Mouse (Mus musculus): Measurements from ENCODE around the gene Pcsk1.

Pcsk1 gene

GRCm38 (mm10) chr13:75089721-75090410 lies at the start of gene Pcsk1:
Gene Pcsk1 (plus strand): TSS chr13:75089826.
- peak; percentile 85 for ATAC-seq (ENCODE audit: low TSS enrichment)

GRCm38 (mm10) chr13:75058818-75059217 lies 30.8 kb upstream of the Pcsk1 start:
- no peak for ATAC-seq (ENCODE audit: low TSS enrichment)

GRCm38 (mm10) chr13:75063947-75064346 lies 25.7 kb upstream of the Pcsk1 start:
- no peak for ATAC-seq (ENCODE audit: low TSS enrichment)

DNA sequence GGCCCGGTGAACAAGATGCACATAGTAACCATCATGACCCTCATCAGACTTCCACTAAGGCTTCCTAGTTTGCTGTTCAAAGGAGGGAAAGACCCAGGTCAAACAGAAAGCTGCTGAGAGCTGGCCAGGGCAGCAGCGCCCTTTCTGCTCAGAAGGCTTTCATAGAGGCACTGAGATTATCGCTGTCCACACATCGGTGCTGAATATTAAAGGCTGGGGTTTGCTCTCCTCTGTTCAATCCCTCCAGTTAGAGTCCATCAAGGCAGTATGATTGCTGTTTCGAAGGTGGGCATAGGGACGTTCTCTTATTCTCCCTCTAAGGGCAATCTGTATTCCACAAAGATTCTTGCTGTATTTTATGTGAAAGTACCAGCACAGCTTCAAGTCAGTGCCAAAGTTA lies 1.0 kb upstream of the Pcsk1 start:
- ATAC-seq (ENCODE audit: low TSS enrichment), result no peak

GRCm38 (mm10) chr13:75090411-75090779 lies 769 bp downstream of the Pcsk1 start:
- peak; percentile 52 for ATAC-seq (ENCODE audit: low TSS enrichment)

- peak; percentile 59 for ATAC-seq (ENCODE audit: low TSS enrichment)
Measured at GRCm38 (mm10) chr13:75091071-75091470, 1.4 kb downstream of the Pcsk1 start.

DNA sequence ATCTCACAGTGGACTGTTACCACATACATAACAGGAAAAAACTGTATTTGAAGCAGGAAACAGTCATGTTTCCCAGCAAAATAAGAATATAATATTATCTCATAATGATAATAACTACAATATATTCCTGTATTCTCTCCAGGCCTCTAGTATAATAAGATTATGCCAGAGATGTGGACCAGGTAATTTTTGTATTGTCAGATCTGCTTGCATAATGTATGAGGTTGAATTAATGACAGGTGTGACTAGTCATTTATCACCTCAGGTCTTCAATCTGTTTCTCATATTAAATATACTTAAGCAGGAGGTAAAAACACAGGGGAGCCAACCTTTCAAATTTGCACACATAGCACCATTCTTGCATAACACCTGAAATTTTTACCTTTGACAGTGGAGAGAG lies 5.9 kb downstream of the Pcsk1 start:
- ATAC-seq (ENCODE audit: low TSS enrichment), result no peak

- ATAC-seq (ENCODE audit: low TSS enrichment), result peak; percentile 56
Measured at GRCm38 (mm10) chr13:75113114-75113513, 23.5 kb downstream of the Pcsk1 start.

GRCm38 (mm10) chr13:75114007-75114424 lies 24.4 kb downstream of the Pcsk1 start:
- peak; percentile 86 for ATAC-seq (ENCODE audit: low TSS enrichment)

DNA sequence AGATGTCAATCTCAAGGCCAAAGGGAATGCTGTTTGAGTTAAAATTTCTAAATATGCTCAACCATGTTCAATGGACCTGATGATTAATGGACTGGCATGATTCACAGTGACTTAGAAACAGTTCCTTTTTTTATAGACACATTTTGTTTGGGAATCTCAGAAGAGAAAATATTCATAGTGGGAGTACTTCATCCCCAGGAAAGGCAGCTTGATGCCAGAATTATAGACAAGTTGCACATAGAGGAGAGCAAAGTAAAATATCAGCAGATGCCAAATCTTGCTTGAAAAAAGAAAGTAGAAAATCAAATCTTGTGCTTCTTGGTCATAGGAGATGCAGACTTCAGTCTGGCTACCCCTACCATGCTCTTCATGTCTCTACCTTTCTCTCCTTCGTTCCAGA lies 25.2 kb downstream of the Pcsk1 start:
- ATAC-seq (ENCODE audit: low TSS enrichment), result peak; percentile 63

DNA sequence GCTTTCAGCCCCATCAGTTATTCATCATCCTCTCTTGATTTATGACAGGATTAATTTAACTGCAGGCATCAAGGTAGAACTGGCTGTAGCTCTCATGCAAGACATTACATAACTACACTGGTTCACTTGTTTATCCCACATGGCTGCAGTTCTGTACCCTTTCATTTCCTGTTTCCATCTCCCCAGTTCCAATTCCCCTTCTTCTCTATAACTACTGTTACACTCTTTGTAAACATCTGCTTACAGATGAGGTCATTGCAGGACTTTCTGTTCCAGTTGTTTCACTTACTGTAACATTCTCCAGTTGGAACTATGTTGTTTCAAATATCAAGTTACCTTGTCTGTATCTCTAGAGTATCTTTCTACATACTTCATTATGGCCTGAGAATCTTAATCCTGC lies 46.2 kb downstream of the Pcsk1 start:
- no peak for ATAC-seq (ENCODE audit: low TSS enrichment)

- ATAC-seq (ENCODE audit: low TSS enrichment), result no peak
Measured at GRCm38 (mm10) chr13:75160661-75161060, 71.0 kb downstream of the Pcsk1 start.

- ATAC-seq (ENCODE audit: low TSS enrichment), result peak; percentile 52
Measured at GRCm38 (mm10) chr13:75163408-75163807, 73.8 kb downstream of the Pcsk1 start.
